Mouse (Mus musculus) C2C12 (cell line): Measurements from ENCODE around the gene Fry. TPM values are rescaled to one million over a fixed set of nuclear protein-coding genes. Genes with fewer than 3 reads are reported as not detected.

Experiments used
- H3K27me3 ChIP-seq: one replicate; pipeline ENCODE4 v1.6.1; 2011; ENCODE audit not compliant: control insufficient read depth, insufficient read depth, insufficient read length
- H3K36me3 ChIP-seq: one replicate; pipeline ENCODE4 v1.6.1; 2011; ENCODE audit not compliant: control insufficient read depth, insufficient read depth
- H3K4me3 ChIP-seq: one replicate; pipeline ENCODE4 v1.5.1; 2011; ENCODE audit warnings: mild to moderate bottlenecking, control low read depth; ENCODE audit not compliant: poor library complexity, insufficient read depth, severe bottlenecking
- H3K79me2 ChIP-seq: one replicate; pipeline ENCODE4 v1.6.1; 2011; ENCODE audit not compliant: control insufficient read depth, insufficient read depth
- H3K79me3 ChIP-seq: one replicate; pipeline ENCODE4 v1.6.1; 2011; ENCODE audit warnings: low read depth, control low read depth
- H3ac ChIP-seq: one replicate; pipeline ENCODE3; 2011; ENCODE audit warnings: low read depth; ENCODE audit not compliant: control insufficient read depth, insufficient read length
- CEBPB ChIP-seq: IDR thresholded peaks from one replicate; pipeline ENCODE4 v1.6.1; 2011; ENCODE audit warnings: low read depth, mild to moderate bottlenecking, control low read depth, moderate library complexity
- CTCF ChIP-seq: IDR thresholded peaks from one replicate; pipeline ENCODE4 v1.5.1; 2011; ENCODE audit not compliant: control insufficient read depth, insufficient read depth, insufficient read length
- FOSL1 ChIP-seq: IDR thresholded peaks from one replicate; pipeline ENCODE4 v1.8.0; 2011; ENCODE audit warnings: mild to moderate bottlenecking, low read length; ENCODE audit not compliant: poor library complexity, insufficient read depth, severe bottlenecking
- MAX ChIP-seq: IDR thresholded peaks from one replicate; pipeline ENCODE4 v1.6.1; 2011; ENCODE audit warnings: mild to moderate bottlenecking, control low read depth
- MYOD1 ChIP-seq: IDR thresholded peaks from one replicate; pipeline ENCODE4 v1.6.1; 2011; ENCODE audit warnings: low read depth; ENCODE audit not compliant: control insufficient read depth, insufficient read length
- MYOG ChIP-seq: IDR thresholded peaks from one replicate; pipeline ENCODE4 v1.6.1; 2011; ENCODE audit not compliant: control insufficient read depth, insufficient read length; ENCODE audit errors: extremely low read depth
- USF1 ChIP-seq: IDR thresholded peaks from one replicate; pipeline ENCODE4 v1.6.1; 2011; ENCODE audit warnings: low read depth, mild to moderate bottlenecking, control low read depth, moderate library complexity
- polyA plus RNA-seq: library from polyadenylated mRNA; unstranded; fragments of >200 nt; fragmentation: generic; extraction: Trizol; gene quantifications from one replicate; pipeline ENCODE4 v1.2.1, GENCODE M21; 2012; ENCODE audit warnings: missing spikeins

The Fry gene
- polyA plus RNA-seq, 1 experiment = 0.25 TPM

DNA sequence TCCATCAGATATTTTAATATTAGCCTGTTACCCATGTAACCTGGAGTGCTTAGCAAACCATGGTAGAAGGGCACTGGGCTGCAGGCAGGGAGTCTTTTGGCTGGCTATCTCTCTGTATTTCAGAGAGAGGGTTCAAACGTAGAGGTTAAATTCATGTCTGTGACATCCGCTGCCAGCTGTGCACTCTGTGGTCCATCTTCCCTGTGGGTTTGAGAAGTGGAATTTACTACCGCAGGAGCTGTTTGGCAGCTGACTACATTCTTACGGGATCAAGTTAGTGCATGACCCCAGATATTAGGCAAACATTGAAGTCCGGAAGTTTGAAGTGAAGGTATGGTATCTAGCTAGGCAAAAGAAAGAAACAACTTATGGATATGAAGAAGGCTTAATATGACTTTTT, 222.5 kb downstream of the Fry start:
- Histone ChIP-seq H3K4me3 (no peak overlapping the region), H3K79me3 (no peaks in the 10 kb centered on the region), H3ac (no peak overlapping the region), H3K79me2 (no peaks in the 10 kb centered on the region), H3K36me3 (no peaks in the 10 kb centered on the region), H3K27me3 (no peaks in the 10 kb centered on the region)
- TF ChIP-seq USF1 = no peak
- TF ChIP-seq MYOD1 = peak; percentile 89

DNA sequence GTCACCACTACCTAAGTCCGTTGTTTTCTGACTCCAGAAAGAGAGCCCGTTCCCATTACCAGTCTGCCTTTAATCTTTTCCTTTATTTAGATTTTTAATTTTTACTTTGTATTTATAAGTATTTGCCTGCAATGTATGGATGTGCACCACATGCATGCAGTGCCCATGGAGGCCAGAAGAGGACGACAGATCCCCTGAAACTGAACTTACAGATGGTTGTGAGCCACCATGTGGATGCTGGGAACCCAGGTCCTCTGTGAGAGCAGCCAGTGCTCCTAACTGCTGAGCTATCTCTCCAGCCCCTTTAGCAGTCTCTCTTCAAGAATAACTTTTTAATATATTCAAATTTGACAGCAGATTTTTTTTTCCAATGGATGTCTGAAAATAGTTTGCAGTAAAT, 223.7 kb downstream of the Fry start:
- no peaks in the 10 kb centered on the region for H3K79me3 ChIP-seq
- no peak for TF ChIP-seq CTCF
- no peak for TF ChIP-seq USF1
- TF ChIP-seq MYOD1 = no peak
- no peak for TF ChIP-seq MAX
- H3K36me3 ChIP-seq = no peaks in the 10 kb centered on the region
- H3K27me3 ChIP-seq = no peaks in the 10 kb centered on the region
- H3K4me3 ChIP-seq = no peak overlapping the region
- no peak overlapping the region for H3ac ChIP-seq
- H3K79me2 ChIP-seq = no peaks in the 10 kb centered on the region

DNA sequence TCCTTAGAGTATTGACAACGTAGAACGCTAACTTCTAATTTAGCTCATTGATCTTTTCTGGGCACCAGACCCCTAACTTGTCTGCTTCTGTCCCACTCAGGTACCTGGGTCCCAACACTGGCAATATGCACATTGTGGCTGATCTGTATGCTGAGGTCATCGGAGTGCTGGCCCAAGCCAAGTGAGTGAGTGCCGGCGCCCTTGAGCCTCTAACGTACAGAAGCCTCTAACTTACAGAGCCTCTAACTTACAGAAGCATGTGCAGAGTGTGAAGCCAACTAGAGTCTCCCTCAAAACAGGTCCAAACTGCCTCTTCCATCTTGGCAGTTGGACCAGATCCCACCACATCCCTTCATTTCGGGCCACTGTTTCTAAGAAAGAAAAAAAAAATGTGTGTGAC, 227.5 kb downstream of the Fry start:
- no peak overlapping the region for H3ac ChIP-seq
- no peaks in the 10 kb centered on the region for H3K36me3 ChIP-seq
- H3K79me3 ChIP-seq = no peaks in the 10 kb centered on the region
- H3K27me3 ChIP-seq = no peaks in the 10 kb centered on the region
- TF ChIP-seq CTCF = no peak
- TF ChIP-seq MYOD1 = no peak
- no peak for TF ChIP-seq USF1
- no peak for TF ChIP-seq MYOG
- no peak for TF ChIP-seq CEBPB
- TF ChIP-seq MAX = no peak
- H3K79me2 ChIP-seq = no peaks in the 10 kb centered on the region
- no peak overlapping the region for H3K4me3 ChIP-seq

DNA sequence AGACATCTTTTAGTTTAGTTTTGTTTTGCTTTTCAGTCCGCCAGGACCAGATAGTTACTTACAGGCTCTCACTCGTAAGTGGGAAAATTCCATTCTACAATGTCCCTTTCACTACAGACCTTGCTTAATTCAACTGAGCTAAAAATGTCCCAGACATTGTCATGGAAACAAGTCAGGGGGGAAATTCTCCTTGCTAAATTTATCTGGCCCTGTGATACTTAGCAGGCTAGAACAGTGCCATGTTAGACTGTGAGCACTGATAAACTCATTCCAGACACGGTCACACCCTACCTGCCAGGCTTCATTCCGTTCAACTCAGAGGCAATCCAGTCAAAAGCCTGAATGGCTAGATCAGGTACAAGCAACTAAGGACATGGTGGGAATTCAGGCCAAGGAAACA, 227.9 kb downstream of the Fry start:
- no peaks in the 10 kb centered on the region for H3K79me2 ChIP-seq
- H3ac ChIP-seq = no peak overlapping the region
- no peaks in the 10 kb centered on the region for H3K36me3 ChIP-seq
- H3K27me3 ChIP-seq = no peaks in the 10 kb centered on the region
- TF ChIP-seq CEBPB (no peak), MYOD1 (no peak), MAX (no peak), USF1 (no peak), CTCF (no peak), MYOG (no peak), FOSL1 (no peak)
- no peaks in the 10 kb centered on the region for H3K79me3 ChIP-seq
- no peak overlapping the region for H3K4me3 ChIP-seq

DNA sequence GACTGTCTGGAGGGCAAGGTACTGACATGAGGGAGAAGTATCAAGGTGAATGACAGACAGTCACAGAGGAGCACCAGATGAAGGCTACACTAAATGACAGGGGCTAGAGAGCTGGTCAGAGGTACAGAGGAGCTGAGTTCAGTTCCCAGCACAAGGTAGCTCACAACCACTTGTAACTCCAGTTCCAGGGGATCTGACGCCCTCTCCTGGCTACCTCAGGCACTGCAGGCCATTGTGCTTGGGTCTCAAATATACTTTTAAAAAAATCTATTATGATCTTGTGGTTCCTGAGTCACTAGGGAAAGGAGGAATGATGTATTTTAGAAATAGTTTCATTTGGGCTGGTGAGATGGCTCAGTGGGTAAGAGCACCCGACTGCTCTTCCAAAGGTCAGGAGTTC, 229.4 kb downstream of the Fry start:
- Histone ChIP-seq H3K36me3 (no peaks in the 10 kb centered on the region), H3K4me3 (no peak overlapping the region), H3K27me3 (no peaks in the 10 kb centered on the region), H3K79me3 (no peaks in the 10 kb centered on the region), H3ac (no peak overlapping the region), H3K79me2 (no peaks in the 10 kb centered on the region)
- TF ChIP-seq MAX = no peak
- TF ChIP-seq USF1 = no peak
- TF ChIP-seq CTCF = no peak
- no peak for TF ChIP-seq MYOG
- TF ChIP-seq CEBPB = no peak
- no peak for TF ChIP-seq FOSL1
- no peak for TF ChIP-seq MYOD1

DNA sequence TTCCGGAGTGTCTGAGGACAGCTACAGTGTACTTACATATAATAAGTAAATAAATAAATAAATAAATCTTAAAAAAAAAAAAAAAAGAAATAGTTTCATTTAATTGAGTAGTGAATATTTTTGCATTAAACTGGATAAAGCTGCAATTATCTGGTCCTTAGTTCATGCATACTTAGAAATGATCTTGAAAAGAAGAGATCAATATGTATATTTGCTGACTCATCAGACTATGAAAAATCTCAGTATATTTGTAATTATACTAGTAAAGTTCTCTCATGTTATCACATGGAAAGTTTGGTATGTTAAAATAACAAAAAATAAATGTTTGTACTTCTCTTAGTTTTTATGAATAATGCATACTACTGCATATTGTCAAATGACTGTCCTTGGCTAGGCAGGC, 229.9 kb downstream of the Fry start:
- Histone ChIP-seq H3ac (no peak overlapping the region), H3K79me3 (no peaks in the 10 kb centered on the region), H3K36me3 (no peaks in the 10 kb centered on the region), H3K79me2 (no peaks in the 10 kb centered on the region), H3K4me3 (no peak overlapping the region), H3K27me3 (no peaks in the 10 kb centered on the region)
- no peak for TF ChIP-seq MYOD1
- no peak for TF ChIP-seq MAX
- no peak for TF ChIP-seq FOSL1
- TF ChIP-seq CTCF = no peak
- no peak for TF ChIP-seq MYOG
- no peak for TF ChIP-seq USF1
- no peak for TF ChIP-seq CEBPB
